Mouse (Mus musculus): Measurements from ENCODE around the gene Cip2a. TPM values are rescaled to one million over a fixed set of nuclear protein-coding genes. Genes with fewer than 3 reads are reported as not detected.

The Cip2a gene
- polyA plus RNA-seq (2012; fragmentation: generic; extraction: Trizol): 4.6 TPM

- Histone ChIP-seq H3K27me3 (ENCODE audit: control insufficient read depth, insufficient read depth, insufficient read length) (no peaks in the 10 kb centered on the region), H3K4me2 (ENCODE audit: low read depth) (peak within 1 kb of the TSS; percentile 80), H3K79me2 (ENCODE audit: control insufficient read depth, insufficient read depth) (peaks cover 74% of the 10 kb centered on the region), H3ac (ENCODE audit: control insufficient read depth, insufficient read length) (peak within 1 kb of the TSS; percentile 80), H3K36me3 (ENCODE audit: control insufficient read depth, insufficient read depth) (no peaks in the 10 kb centered on the region), H3K4me3 (peak within 1 kb of the TSS; percentile 90)
- TF ChIP-seq POLR2A (IDR thresholded peaks at IDR 0.05; ENCODE audit: insufficient read length, low read depth) (peak; percentile 45), MYOG (IDR thresholded peaks at IDR 0.05; ENCODE audit: control insufficient read depth in 1 of 3, insufficient read depth in 1 of 3, insufficient read length in 2 of 3, low read depth in 2 of 3) (peak in 1 of 3 experiments; percentile 4), SRF (IDR thresholded peaks at IDR 0.05; ENCODE audit: control insufficient read depth, insufficient read length, low read depth) (no peak), MYOD1 (IDR thresholded peaks at IDR 0.05; ENCODE audit: control insufficient read depth in 1 of 3, insufficient read length in 2 of 3, low read depth in 2 of 3) (peak in 1 of 3 experiments; percentile 27), POLR2AphosphoS2 (IDR thresholded peaks at IDR 0.05; ENCODE audit: insufficient read length, low read depth) (peak; percentile 39), E2F4 (IDR thresholded peaks at IDR 0.05; ENCODE audit: insufficient read depth) (peak; percentile 94)
Measured at GRCm38 (mm10) chr16:48993559-48994342, at the start of gene Cip2a, which contains the start of gene Dzip3. Gene Cip2a (plus strand): TSS chr16:48994185. Gene Dzip3 (minus strand): TSS chr16:48994165.

DNA sequence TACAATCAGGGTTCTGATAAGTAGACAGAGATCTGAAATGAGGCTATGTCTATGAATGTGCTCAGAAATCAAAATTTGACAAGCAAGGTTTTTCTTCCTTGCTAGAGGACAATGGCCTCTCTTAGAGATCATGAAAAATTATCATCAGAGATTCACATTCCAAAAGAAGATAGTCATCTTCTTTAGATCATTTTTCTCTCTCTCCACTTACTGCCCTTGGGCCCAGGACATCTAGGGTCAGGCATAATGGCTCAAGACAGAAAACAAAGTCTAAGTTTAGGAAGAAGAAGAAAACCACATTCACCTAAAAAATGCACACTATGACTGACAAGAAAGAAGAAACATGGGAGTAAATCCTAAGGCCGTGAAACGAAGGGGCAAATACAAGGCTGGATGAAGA is 21.0 kb upstream of the Cip2a start:
- Histone ChIP-seq H3K27me3 (ENCODE audit: control insufficient read depth, insufficient read depth, insufficient read length) (no peaks in the 10 kb centered on the region), H3K79me2 (ENCODE audit: control insufficient read depth, insufficient read depth) (no peaks in the 10 kb centered on the region), H3K36me3 (ENCODE audit: control insufficient read depth, insufficient read depth) (peaks cover 22% of the 10 kb centered on the region), H3ac (ENCODE audit: control insufficient read depth, insufficient read length) (no peak overlapping the region), H3K4me3 (no peak overlapping the region), H3K4me2 (ENCODE audit: low read depth) (no peak overlapping the region)
- TF ChIP-seq E2F4 (IDR thresholded peaks at IDR 0.05; ENCODE audit: insufficient read depth) (no peak), POLR2A (IDR thresholded peaks at IDR 0.05; ENCODE audit: insufficient read length, low read depth) (no peak), POLR2AphosphoS2 (IDR thresholded peaks at IDR 0.05; ENCODE audit: insufficient read length, low read depth) (no peak), TCF3 (IDR thresholded peaks at IDR 0.05; ENCODE audit: insufficient read length, low read depth) (no peak), REST (IDR thresholded peaks at IDR 0.05; ENCODE audit: insufficient read depth, insufficient read length) (no peak), MAX (IDR thresholded peaks at IDR 0.05; ENCODE audit: low read depth) (no peak), MYOG (IDR thresholded peaks at IDR 0.05; ENCODE audit: control insufficient read depth in 1 of 3, insufficient read depth in 1 of 3, insufficient read length in 2 of 3, low read depth in 2 of 3) (no peak), CEBPB (IDR thresholded peaks at IDR 0.05; ENCODE audit: insufficient read depth, poor library complexity, severe bottlenecking) (no peak), USF1 (IDR thresholded peaks at IDR 0.05; ENCODE audit: low read depth) (no peak)

- no peak overlapping the region for H3K4me2 ChIP-seq (ENCODE audit: low read depth)
- TF ChIP-seq MAX (IDR thresholded peaks at IDR 0.05; ENCODE audit: low read depth) (no peak), TCF12 (IDR thresholded peaks at IDR 0.05; ENCODE audit: insufficient read depth, poor library complexity, severe bottlenecking) (no peak), REST (IDR thresholded peaks at IDR 0.05; ENCODE audit: insufficient read depth, insufficient read length) (no peak), E2F4 (IDR thresholded peaks at IDR 0.05; ENCODE audit: insufficient read depth) (no peak), TCF3 (IDR thresholded peaks at IDR 0.05; ENCODE audit: insufficient read length, low read depth) (no peak), POLR2A (IDR thresholded peaks at IDR 0.05; ENCODE audit: insufficient read length, low read depth) (no peak), SRF (IDR thresholded peaks at IDR 0.05; ENCODE audit: control insufficient read depth, insufficient read length, low read depth) (no peak), USF1 (IDR thresholded peaks at IDR 0.05; ENCODE audit: low read depth) (no peak), POLR2AphosphoS2 (IDR thresholded peaks at IDR 0.05; ENCODE audit: insufficient read length, low read depth) (no peak), CEBPB (IDR thresholded peaks at IDR 0.05; ENCODE audit: insufficient read depth, poor library complexity, severe bottlenecking) (no peak), MYOD1 (IDR thresholded peaks at IDR 0.05; ENCODE audit: control insufficient read depth in 1 of 3, insufficient read length in 2 of 3, low read depth in 2 of 3) (no peak), MYOG (IDR thresholded peaks at IDR 0.05; ENCODE audit: control insufficient read depth in 1 of 3, insufficient read depth in 1 of 3, insufficient read length in 2 of 3, low read depth in 2 of 3) (no peak)
- H3ac ChIP-seq (ENCODE audit: control insufficient read depth, insufficient read length): no peak overlapping the region
- H3K79me2 ChIP-seq (ENCODE audit: control insufficient read depth, insufficient read depth): no peaks in the 10 kb centered on the region
- H3K27me3 ChIP-seq (ENCODE audit: control insufficient read depth, insufficient read depth, insufficient read length): no peaks in the 10 kb centered on the region
- H3K4me3 ChIP-seq: no peak overlapping the region
- H3K36me3 ChIP-seq (ENCODE audit: control insufficient read depth, insufficient read depth): peaks cover 22% of the 10 kb centered on the region
Measured at GRCm38 (mm10) chr16:48973548-48973947, 20.4 kb upstream of the Cip2a start.

GRCm38 (mm10) chr16:48979965-48980364 is 14.0 kb upstream of the Cip2a start:
- Histone ChIP-seq H3K36me3 (ENCODE audit: control insufficient read depth, insufficient read depth) (peaks cover 9% of the 10 kb centered on the region), H3ac (ENCODE audit: control insufficient read depth, insufficient read length) (no peak overlapping the region), H3K27me3 (ENCODE audit: control insufficient read depth, insufficient read depth, insufficient read length) (no peaks in the 10 kb centered on the region), H3K4me3 (no peak overlapping the region), H3K4me2 (ENCODE audit: low read depth) (no peak overlapping the region), H3K79me2 (ENCODE audit: control insufficient read depth, insufficient read depth) (no peaks in the 10 kb centered on the region)
- TF ChIP-seq POLR2A (IDR thresholded peaks at IDR 0.05; ENCODE audit: insufficient read length, low read depth) (no peak), POLR2AphosphoS2 (IDR thresholded peaks at IDR 0.05; ENCODE audit: insufficient read length, low read depth) (no peak), MYOD1 (IDR thresholded peaks at IDR 0.05; ENCODE audit: control insufficient read depth in 1 of 3, insufficient read length in 2 of 3, low read depth in 2 of 3) (no peak), REST (IDR thresholded peaks at IDR 0.05; ENCODE audit: insufficient read depth, insufficient read length) (no peak), SRF (IDR thresholded peaks at IDR 0.05; ENCODE audit: control insufficient read depth, insufficient read length, low read depth) (no peak), E2F4 (IDR thresholded peaks at IDR 0.05; ENCODE audit: insufficient read depth) (no peak), TCF12 (IDR thresholded peaks at IDR 0.05; ENCODE audit: insufficient read depth, poor library complexity, severe bottlenecking) (no peak), USF1 (IDR thresholded peaks at IDR 0.05; ENCODE audit: low read depth) (no peak), MAX (IDR thresholded peaks at IDR 0.05; ENCODE audit: low read depth) (no peak), MYOG (IDR thresholded peaks at IDR 0.05; ENCODE audit: control insufficient read depth in 1 of 3, insufficient read depth in 1 of 3, insufficient read length in 2 of 3, low read depth in 2 of 3) (no peak), CEBPB (IDR thresholded peaks at IDR 0.05; ENCODE audit: insufficient read depth, poor library complexity, severe bottlenecking) (no peak), TCF3 (IDR thresholded peaks at IDR 0.05; ENCODE audit: insufficient read length, low read depth) (no peak)

Data from myocyte (in vitro differentiated cells).